Mouse (Mus musculus) Patski (cell line): ENCODE measurements at regions not wholly inside any gene's neighbourhood (a gene's known extent, or its start where the extent isn't known, plus 50 kb on each side); places are given as distances from the start of the nearest gene placed in this dataset.

Experiments
- ATAC-seq: fragments of 100-300 bp; one replicate; pipeline ENCODE4 v1.8.0; 2021
- CTCF ChIA-PET: fragments of 350-600 bp; sonication (Branson Sonifier 250); formaldehyde crosslinking; loops from one replicate; lab custom pipeline; 2022; ENCODE audit warnings: inconsistent platforms; lab: Charles Lee
- POLR2A ChIA-PET: fragments of 350-600 bp; sonication (Branson Sonifier 250); formaldehyde crosslinking; loops from one replicate; lab custom pipeline; 2022; ENCODE audit warnings: antibody characterized with exemption, inconsistent platforms; lab: Charles Lee
- DNase-seq: peaks from one replicate; pipeline ENCODE4 v3.0.0-alpha.2; 2011; ENCODE audit warnings: low read depth, low spot score
- H3K27me3 ChIP-seq: fragments of 371-371 bp; one replicate; pipeline ENCODE4 v1.5.1; 2021
- CTCF ChIP-seq: fragments of 100-300 bp; IDR thresholded peaks from one replicate; pipeline ENCODE4 v1.5.1; 2021
- in situ Hi-C: fragments of 300-500 bp; cut with MboI; formaldehyde crosslinking; loops from 3 replicates; pipeline ENCODE4 v1.11.1; 2018; ENCODE audit warnings: low pct_unique_long_range_greater_than_20kb, mixed read lengths

DNA sequence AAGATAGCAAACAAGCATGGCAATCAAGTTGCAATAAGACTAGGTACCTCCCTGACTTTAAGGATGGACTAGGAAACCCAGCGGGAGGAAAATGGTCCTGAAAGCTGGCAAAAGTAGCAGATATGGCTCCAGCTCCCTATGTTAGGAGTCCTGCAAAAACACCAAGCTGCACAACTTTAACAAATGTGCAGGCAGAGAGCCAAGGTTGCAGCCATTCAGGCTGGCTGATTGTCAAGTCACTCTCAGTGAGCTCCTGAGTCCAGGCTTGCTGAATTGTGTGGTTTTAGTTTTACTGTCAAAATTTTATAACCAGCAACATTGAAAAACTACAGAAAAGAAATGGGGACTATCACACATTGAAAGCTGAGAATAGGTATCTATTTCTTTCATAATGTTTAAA lies 1122.8 kb upstream of the Slc10a2 start:
- TF ChIP-seq CTCF, result no peak
- ChIA-PET POLR2A (no interaction called here), CTCF (interaction anchor here (1.3 to 1.5 kb wide), 2 partner anchors 98 to 159 kb away, joined by 3 read pairs; no protein-coding TSS in a partner anchor)
- DNase-seq (no peak), ATAC-seq (no peak)
- H3K27me3 ChIP-seq, result no peaks in the 10 kb centered on the region
- in situ Hi-C loops, result no loop called here

DNA sequence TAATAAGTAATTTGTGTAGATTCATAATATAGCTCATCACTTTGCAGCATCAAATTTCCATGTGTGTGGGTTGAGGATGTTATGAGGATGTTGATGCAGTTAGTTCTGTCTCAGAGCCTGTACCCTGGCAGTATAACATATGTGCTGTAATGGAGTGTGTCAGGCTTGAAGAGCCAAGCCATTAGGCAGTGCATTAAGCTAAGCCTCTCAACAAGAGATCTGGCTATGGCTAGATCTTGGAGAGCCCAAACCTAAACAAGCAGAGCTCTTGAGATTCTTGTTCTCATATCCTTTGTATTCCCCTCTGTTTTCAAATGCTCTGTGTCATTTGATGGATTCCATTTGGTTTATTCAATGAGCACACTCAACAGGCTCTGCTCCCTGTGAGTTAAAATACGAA lies 1120.0 kb upstream of the Slc10a2 start:
- ChIA-PET CTCF (no interaction called here), POLR2A (no interaction called here)
- ATAC-seq (no peak), DNase-seq (no peak)
- no peak for TF ChIP-seq CTCF
- no peaks in the 10 kb centered on the region for H3K27me3 ChIP-seq
- in situ Hi-C loops, result no loop called here

DNA sequence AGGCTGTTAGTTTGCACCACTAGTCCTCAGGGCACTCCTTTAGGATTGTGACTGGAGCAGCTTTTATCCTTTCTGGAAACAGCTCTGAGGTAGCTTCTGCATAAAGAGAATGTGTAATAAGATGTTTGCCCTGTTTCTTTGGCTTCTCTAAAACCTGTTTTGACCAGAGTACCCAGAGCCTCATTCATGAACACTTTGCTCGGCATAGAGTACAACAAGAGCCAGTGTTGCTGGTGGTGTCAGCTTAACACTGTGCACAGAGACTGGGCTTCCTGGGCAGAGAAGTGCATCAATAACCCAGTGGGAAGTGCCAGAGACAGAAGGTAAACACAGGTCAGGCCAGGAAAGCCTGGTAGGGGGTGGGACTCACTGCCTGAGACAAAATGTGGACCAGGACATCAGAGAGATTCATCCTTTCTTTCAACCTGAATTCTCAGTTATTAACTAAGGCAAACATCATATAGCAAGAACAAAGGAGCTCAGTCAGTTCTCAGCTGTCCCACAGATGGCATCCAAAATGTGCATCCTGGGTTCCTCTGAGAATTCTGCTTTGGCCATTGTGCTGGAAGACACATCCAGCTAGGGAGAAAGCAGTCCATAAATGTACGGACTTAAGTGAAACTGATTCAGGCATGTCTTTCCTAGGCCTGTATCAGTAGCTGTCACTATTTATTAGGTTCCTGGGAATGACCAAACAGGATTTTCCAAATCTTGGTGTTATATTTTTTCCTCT lies 1102.6 kb upstream of the Slc10a2 start:
- CTCF ChIA-PET, result no interaction called here
- in situ Hi-C loops, result no loop called here
- TF ChIP-seq CTCF, result no peak
- H3K27me3 ChIP-seq, result no peaks in the 10 kb centered on the region
- POLR2A ChIA-PET, result no interaction called here
- no peak for ATAC-seq
- no peak for DNase-seq

DNA sequence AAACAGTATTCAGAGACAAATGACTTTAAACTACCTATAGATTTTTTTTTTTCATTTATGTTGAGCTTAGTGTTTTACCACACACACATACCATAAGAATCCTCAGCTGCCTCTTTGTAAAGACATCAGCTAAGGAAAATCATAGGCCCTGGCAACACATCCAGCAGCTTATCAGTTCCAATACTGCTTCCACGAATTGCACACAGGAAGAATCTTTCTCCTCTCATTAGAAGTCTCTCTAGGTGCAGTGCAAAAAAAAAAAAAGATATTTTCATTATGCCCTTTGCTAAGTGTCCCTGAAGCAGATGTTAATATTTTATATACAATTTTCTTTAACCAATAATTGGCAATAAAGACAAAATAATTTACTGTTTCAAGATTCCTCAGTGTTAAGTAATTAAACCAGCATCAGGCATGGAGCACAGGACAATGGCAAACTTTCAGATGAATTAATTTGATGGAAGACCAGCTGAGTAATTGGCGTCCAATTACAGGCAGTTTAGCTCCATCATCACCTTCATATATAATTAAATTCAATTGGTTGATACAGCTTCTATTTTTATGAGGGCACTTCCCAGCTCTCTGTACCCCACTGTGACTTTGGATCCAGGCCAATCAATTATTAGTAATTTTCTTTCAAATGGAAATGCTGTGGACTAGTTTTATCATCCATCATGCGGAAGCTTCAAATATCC lies 1099.0 kb upstream of the Slc10a2 start:
- H3K27me3 ChIP-seq, result no peaks in the 10 kb centered on the region
- ATAC-seq (no peak), DNase-seq (no peak)
- CTCF ChIA-PET, result interaction anchor here (1.3 to 1.6 kb wide), 2 partner anchors 8 to 10 kb away, joined by 4 read pairs; no protein-coding TSS in a partner anchor
- POLR2A ChIA-PET, result no interaction called here
- no peak for TF ChIP-seq CTCF
- in situ Hi-C loops, result no loop called here

DNA sequence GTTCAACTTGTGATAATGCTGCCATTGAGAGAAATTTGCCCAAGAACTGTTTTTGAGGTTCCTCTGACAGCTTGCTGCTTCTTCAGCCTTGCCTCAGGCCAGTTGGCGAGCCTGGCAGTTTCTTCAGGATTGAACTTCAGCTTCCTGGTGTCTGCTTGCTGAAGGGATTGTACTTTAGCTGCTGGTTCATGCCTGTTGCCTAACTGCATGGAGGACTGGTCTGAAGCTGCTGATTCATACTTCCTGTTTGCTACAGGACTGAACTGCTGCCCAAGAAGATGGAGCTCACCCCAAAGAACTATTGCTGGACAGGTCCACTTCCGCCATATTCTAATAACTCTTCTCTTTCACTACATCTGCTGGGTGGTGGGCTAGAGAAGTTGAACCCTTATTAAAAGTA lies 1086.3 kb upstream of the Slc10a2 start:
- in situ Hi-C loops, result no loop called here
- TF ChIP-seq CTCF, result no peak
- CTCF ChIA-PET, result no interaction called here
- no peaks in the 10 kb centered on the region for H3K27me3 ChIP-seq
- no peak for ATAC-seq
- DNase-seq, result no peak
- POLR2A ChIA-PET, result no interaction called here

DNA sequence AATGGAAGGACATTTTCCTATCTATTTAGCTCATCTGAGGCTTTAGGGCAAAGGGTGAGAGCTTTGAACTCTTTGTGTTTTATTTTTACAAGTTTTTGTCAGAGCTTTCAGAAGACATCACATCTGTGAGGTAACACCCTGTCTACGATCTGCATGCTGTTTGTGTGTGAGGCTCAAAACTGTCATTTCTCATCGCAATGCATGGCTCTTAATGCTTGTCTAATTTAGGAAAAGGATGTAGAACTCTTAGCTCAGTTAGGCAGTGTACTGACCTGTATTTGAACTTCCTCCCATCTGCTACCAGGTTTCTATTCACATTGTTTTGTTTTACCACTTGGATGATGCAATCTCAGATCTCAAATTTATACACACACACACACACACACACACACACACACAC lies 1083.3 kb upstream of the Slc10a2 start:
- H3K27me3 ChIP-seq, result no peaks in the 10 kb centered on the region
- ChIA-PET POLR2A (no interaction called here), CTCF (interaction anchor here (1.1 kb wide), 1 partner anchor 80 kb away, joined by 3 read pairs; no protein-coding TSS in a partner anchor)
- TF ChIP-seq CTCF, result no peak
- DNase-seq, result no peak
- in situ Hi-C loops, result no loop called here
- ATAC-seq, result no peak

DNA sequence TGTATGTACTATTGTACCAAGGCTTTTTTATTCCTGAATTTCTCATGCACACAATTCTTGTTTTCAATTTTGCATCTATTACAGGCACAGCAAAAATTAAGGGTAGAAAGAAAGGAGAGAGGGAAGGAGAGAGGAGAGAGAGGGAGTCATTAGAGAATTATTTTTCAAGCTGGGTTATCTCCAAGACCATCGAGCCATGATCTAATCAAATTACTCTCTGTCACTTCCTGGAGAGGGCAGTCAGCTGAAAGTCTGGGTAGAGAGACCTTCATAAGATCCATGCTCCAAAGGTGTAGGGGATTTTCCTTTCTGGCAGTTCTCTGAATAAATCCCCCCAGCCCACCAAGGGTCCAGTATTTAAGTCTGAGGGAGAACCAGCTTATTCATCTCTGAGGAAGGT lies 1081.4 kb upstream of the Slc10a2 start:
- ChIA-PET CTCF (no interaction called here), POLR2A (no interaction called here)
- TF ChIP-seq CTCF, result no peak
- no peaks in the 10 kb centered on the region for H3K27me3 ChIP-seq
- DNase-seq, result no peak
- ATAC-seq, result no peak
- in situ Hi-C loops, result no loop called here

DNA sequence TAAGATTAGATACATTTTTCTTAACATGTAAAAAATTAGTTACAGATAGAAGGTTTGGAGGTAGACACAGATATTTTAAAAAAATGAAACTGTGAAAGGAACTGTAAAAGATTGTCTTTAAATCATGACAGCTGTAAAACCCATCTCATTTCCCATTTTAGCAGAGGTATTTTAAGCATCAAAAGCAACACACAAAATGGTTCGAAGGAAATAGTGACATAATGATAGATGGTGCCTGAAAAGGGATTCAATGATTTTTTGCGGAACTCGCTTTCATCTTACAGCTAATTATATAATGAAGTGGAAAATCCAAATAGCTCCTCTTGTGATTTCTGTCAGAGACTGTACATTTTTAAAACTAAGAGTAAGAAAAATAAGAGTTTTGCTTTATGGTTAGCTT lies 1074.5 kb upstream of the Slc10a2 start:
- ATAC-seq, result no peak
- no peak for TF ChIP-seq CTCF
- in situ Hi-C loops, result no loop called here
- POLR2A ChIA-PET, result no interaction called here
- H3K27me3 ChIP-seq, result no peaks in the 10 kb centered on the region
- no peak for DNase-seq
- CTCF ChIA-PET, result no interaction called here

DNA sequence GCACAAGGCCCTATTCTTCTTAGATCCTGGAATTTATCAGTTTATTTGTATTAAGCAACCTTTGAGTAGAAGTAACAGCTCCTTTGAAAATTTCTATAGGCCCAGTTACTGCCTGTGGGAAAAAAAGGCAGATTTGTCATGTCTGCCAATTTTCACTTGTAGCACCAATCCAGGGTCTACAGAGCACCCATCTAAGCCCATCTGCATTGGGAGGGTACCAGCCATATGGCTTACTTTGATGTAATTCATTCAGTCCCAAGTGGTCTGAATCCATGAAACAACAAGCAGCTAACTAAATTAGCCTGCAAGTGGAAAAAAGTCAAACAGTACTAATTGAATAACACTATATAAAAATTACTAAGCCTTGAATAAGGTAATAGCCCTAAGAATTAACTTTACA lies 1061.3 kb upstream of the Slc10a2 start:
- CTCF ChIA-PET, result no interaction called here
- DNase-seq (no peak), ATAC-seq (no peak)
- in situ Hi-C loops, result no loop called here
- POLR2A ChIA-PET, result no interaction called here
- no peaks in the 10 kb centered on the region for H3K27me3 ChIP-seq
- TF ChIP-seq CTCF, result no peak

DNA sequence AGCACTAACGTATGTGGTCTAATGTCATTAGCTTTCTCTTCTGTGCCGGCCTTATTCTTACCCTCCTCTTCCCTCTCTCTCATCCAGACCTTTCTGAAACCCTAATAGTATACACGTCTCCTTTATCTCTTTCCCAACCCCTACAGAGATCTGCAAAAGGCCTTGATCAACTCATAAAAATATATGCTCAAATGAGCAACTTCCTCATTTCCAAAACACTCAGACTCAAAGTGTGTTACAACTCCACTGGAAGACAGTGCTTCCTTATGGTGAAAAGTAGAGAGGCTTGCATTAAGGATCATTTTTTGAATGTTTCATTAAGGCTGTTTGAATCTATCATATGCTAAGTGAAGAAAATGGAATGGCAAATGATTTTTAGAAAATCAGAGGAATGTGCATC lies 1060.1 kb upstream of the Slc10a2 start:
- ChIA-PET POLR2A (no interaction called here), CTCF (no interaction called here)
- no peak for TF ChIP-seq CTCF
- H3K27me3 ChIP-seq, result no peaks in the 10 kb centered on the region
- no peak for DNase-seq
- in situ Hi-C loops, result no loop called here
- no peak for ATAC-seq

DNA sequence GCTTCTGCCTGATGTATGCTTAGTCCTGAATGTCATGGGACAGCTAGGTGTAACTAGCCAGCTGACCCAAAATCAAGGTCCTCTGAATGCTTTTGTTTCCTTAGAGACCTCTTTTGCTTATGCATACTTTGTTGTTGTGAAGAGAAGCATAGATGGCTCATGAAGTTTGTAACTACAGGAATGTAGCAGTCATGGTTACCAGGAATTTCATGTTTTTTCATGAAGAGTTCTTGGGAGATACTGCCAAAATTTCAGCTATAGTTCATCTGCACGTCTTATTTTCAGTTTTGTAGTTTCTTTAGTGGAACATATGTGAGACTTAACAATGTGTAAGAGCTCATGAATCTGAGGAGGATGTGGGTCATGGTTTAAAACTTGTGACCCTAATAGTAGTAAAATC lies 1059.6 kb upstream of the Slc10a2 start:
- ATAC-seq, result peak; percentile 57
- no peak for DNase-seq
- ChIA-PET CTCF (no interaction called here), POLR2A (no interaction called here)
- in situ Hi-C loops, result no loop called here
- no peaks in the 10 kb centered on the region for H3K27me3 ChIP-seq
- TF ChIP-seq CTCF, result no peak

DNA sequence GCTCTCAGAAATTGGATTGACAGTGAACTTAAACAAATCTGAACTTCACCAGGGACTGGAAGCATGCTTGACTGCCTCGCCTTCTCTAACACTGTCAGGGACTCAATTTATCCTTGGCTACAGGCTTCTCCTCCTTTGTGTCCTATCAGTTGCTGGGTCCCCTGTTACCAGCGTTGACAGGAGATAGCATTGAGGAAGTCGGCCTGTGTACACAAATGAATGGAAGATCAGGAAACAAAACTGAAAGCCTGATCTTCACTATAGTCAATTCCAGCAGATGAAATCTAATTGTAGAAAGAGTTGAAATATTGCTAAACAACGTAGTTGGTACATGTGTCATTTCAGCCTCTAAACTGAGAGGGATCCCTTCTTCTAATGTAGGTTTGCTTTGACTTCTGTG lies 1039.4 kb upstream of the Slc10a2 start:
- CTCF ChIA-PET, result no interaction called here
- POLR2A ChIA-PET, result no interaction called here
- H3K27me3 ChIP-seq, result peaks cover 2% of the 10 kb centered on the region
- DNase-seq (no peak), ATAC-seq (no peak)
- TF ChIP-seq CTCF, result no peak
- in situ Hi-C loops, result no loop called here
